Mouse (Mus musculus) T-helper 17 cell (primary cell): ENCODE measurements around the gene Tcf3.

Experiments
- in situ Hi-C, 2 experiments: fragments of 300-600 bp; cut with MboI, MseI; formaldehyde crosslinking; loops; 1 replicate in 1 of 2; 2 replicates in 1 of 2; pipeline ENCODE4 v1.15.1; 2025; ENCODE audit warnings: high pct_unique_total_duplicates in 2 of 2

Gene Tcf3

DNA sequence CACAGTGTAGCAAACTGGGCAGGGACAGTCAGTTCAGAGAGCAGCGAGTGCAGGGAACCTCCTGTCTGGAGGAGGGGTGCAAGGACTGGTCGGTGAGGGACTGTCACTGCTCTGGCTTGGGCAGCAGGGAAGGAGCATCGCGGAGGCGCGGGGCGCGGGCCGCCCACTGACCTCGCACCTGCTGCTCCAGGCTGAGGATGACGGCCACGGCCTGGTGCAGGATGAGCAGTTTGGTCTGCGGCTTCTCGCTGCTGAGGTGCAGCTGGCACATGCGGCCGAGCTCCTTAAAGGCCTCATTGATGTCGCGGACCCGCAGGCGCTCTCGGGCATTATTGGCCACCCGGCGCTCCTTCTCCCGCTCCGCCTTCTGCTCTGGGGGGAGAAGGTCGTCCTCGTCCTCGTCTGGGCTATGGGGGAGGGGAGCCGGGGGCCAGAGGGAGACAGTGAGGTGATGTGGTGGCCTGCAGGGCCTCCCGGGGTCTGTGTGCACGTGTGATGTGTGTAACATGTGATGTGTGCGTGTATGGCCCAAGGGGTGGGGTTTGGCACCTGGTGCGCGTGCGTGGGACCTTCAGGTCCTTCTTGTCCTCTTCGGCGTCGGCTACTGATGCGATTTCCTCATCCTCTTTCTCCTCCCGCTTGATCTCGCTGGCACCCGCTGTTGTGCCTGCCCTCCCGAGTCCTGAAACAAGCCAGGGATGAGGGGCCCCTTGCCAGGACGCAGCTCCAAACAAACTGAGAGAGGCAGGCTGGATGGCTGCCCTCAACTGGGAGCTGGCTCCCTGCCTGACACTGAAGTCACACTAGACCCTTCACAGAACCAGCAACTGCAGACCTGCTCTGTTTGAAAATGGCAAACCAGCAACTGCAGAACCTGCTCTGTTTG, 20.5 kb downstream of the Tcf3 start:
- in situ Hi-C loops: no loop called here

GRCm38 (mm10) chr10:80407924-80408323, 25.5 kb downstream of the Tcf3 start:
- in situ Hi-C loops: no loop called here

- in situ Hi-C loops: no loop called here
These were observed 26.6 kb downstream of the Tcf3 start, which contains the start of gene Uqcr11 for GRCm38 (mm10) chr10:80406684-80407501. Gene Uqcr11, minus strand, starts transcription at chr10:80406830.

DNA sequence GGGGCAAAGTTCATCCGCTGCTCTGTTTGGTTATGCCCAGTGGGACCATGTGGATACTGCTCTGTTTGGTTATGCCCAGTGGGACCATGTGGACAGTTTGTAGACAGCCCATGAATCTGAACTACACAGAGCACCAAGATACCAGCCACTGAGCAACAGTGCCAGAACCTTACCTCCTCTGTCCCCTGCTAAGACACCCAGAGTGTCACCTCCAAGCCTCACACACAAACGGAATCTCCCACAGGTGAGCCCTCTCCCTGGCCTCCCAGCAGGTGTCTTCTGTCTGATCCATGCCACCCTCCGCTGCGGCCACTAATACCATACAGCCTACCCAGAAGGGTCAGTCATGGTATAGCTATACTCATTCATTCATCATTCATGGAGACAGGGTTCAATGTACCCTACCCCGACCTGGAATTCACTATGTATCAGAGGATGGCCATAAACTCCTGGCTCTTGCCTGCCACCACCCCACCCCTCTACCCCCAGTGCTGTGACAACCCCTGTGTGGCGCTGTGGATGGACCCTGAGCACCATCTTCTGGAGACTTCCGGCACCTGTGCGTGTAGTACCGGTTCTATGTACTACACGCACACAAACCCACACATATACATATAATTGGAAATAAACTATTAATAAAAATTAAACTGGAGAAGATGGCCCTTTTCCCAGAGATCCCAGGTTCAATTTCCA, 27.8 kb downstream of the Tcf3 start:
- in situ Hi-C loops: no loop called here

DNA sequence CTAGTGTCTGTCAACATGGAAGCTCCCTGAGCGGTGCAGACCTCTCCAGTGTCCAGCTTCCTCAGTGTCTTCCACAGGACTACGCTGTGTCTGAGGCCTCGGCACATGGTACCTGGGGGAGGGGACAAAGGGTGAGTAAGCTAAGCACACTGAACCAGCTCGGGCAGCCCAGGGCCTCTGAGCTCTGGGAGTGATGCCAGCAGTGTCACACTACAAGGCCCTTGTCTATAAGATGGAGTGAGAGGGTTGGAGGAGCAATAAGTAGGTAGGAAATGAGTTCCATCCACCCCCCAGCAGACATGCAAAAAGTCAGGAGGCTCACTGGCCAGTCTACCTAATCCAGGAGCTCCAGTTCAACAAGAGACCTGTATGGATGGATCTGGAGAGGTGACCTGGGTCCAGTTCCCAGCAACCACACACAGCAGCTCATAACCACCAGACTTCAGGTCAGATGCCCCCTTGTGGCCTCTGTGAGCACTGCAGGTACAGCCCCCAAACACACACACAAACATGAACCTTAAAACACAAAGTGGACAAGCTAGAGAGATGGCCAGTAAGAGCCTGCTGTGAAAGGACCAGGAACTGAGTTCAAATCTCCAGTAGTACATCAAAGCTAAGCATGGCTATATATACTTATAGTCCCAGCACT, 30.3 kb downstream of the Tcf3 start:
- in situ Hi-C loops: no loop called here

GRCm38 (mm10) chr10:80400704-80401161, 32.7 kb downstream of the Tcf3 start:
- in situ Hi-C loops: no loop called here

- in situ Hi-C loops: loop anchor here in 1 of 2 experiments (5.0 kb wide), 1 partner anchor 1202 kb away; the partner anchor contains the start of gene Tle6
These were observed 33.3 kb downstream of the Tcf3 start for GRCm38 (mm10) chr10:80399973-80400703.

- in situ Hi-C loops: loop anchor here in 1 of 2 experiments (5.0 kb wide), 1 partner anchor 1203 kb away; the partner anchor contains the start of gene Tle6
These were observed 34.1 kb downstream of the Tcf3 start, which contains the start of gene Mbd3 for GRCm38 (mm10) chr10:80399191-80399972. Gene Mbd3, minus strand, starts transcription at chr10:80399550.

DNA sequence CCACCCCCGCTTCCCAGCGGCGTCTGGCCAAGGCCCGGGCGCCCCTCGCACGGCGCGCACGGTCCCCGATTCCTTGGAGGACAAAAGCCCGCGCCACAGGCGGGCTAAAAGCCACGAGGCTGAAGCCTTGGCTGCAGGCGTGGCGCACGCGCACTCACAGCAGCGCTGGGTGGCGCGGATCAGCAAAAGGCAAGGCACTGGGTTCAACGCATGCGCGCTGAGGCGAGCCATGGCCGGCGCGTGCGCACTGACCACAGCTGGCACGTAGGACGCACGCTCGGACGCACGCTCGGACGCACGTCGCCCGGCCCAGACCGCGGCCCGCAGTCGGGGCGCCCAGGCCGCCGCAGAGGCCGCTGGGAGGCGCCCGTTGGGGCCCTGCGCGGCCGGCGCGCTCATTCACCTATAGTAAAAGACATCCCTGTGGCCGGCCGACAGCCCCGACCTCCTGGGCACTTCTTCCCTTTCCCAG, 34.7 kb downstream of the Tcf3 start:
- in situ Hi-C loops: loop anchor here in 1 of 2 experiments (5.0 kb wide), 1 partner anchor 1204 kb away; the partner anchor contains the start of gene Tle6

GRCm38 (mm10) chr10:80398174-80398535, 35.3 kb downstream of the Tcf3 start:
- in situ Hi-C loops: loop anchor here in 1 of 2 experiments (5.0 kb wide), 1 partner anchor 1204 kb away; the partner anchor contains the start of gene Tle6

- in situ Hi-C loops: loop anchor here in 1 of 2 experiments (5.0 kb wide), 1 partner anchor 1205 kb away; the partner anchor contains the start of gene Tle6
These were observed 35.8 kb downstream of the Tcf3 start for GRCm38 (mm10) chr10:80397524-80398173.

- in situ Hi-C loops: loop anchor here in 1 of 2 experiments (5.0 kb wide), 1 partner anchor 1205 kb away; the partner anchor contains the start of gene Tle6
These were observed 36.5 kb downstream of the Tcf3 start for GRCm38 (mm10) chr10:80396822-80397523.

GRCm38 (mm10) chr10:80395025-80395627, 38.3 kb downstream of the Tcf3 start:
- in situ Hi-C loops: loop anchor here in 1 of 2 experiments (5.0 kb wide), 1 partner anchor 1207 kb away; the partner anchor contains the start of gene Tle6

DNA sequence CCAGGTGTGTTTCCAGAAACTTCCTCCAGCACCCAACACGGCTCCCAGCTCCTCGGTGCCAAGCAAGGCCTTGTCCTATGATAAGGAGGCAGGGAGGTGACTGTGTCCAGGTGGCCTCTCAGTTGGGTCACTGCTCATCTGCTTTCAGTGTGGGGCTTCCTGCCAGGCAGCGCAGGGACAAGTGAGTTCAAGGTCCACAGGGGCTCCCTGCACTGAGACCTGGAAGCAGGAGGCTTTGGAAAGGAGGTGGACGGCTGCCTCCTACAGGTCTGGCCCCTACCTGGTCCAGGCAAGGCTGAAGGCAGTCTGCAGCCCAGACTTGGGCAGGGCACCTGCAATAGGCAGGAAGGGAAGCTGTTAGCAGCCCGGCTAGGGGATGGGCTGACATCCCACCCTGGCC, 40.8 kb downstream of the Tcf3 start:
- in situ Hi-C loops: no loop called here

- in situ Hi-C loops: no loop called here
These were observed 42.8 kb downstream of the Tcf3 start for GRCm38 (mm10) chr10:80390697-80391096.

- in situ Hi-C loops: no loop called here
These were observed 44.2 kb downstream of the Tcf3 start for GRCm38 (mm10) chr10:80389185-80389708.

- in situ Hi-C loops: no loop called here
These were observed 44.7 kb downstream of the Tcf3 start for GRCm38 (mm10) chr10:80388731-80389130.
